Mouse (Mus musculus) v-Abl transformed pro-B cells (cell line): ENCODE data around the gene Zic1.

Experiments
- in situ Hi-C, 2 experiments: fragments of 400-800 bp; cut with MboI; formaldehyde crosslinking; loops; one replicate each; pipeline ENCODE4 v1.15.1; 2025; ENCODE audit not compliant: unreplicated experiment in 2 of 2

Zic1 gene

GRCm38 (mm10) chr9:91365664-91366063 is at the start of gene Zic1:
Gene Zic1, minus strand, starts transcription at chr9:91365810.
- in situ Hi-C loops: no loop called here

DNA sequence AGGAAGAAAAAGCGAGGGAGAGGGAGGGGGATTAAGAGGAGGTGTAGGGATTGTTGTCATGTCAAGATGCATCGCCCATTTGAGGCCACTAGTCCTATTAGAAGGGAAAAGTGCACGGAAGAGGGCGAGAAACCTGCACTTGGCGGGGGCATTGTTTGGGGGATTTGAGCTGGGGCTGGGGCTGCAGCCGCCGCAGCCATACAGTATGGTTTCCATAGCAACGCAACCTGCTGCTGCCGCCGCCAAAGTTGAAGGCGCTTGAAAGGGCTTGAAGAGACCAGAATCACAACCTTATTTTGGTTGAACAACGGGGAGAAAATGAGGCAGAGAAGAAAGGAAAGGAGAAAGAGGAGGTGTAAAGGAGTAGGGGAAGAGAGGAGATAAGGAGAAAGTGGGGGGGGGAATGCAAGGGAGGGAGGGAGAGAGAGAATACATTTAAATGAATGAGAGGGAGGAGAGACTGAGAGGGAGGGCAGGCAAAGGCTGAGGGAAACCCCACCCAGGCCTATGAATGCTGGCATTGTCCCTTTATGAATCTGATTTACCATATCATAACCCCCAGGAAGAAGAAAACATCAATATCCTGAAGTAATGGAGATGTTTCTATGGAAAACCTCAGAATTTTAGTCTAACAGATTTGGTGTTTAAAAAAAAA is 48.5 kb upstream of the Zic1 start:
- in situ Hi-C loops: no loop called here

DNA sequence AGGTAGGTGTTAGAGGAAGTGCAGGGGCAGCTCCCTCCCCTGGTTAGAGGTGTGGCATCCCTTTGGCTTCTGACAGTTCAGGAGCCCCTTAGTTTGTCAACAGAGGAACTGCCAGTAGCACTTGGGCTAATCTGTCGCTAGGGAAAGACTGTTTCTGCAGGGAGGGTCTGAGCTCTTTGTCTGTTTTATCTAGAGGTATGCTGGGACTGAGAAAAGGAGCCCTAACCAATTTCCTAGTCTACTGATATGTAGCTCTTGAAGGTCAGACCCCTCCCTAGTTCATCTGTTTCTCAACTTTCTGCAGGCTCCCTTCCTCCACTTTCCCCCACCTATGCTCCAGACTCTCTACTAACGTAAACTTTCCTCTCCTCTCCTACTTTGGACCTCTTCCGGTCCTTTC is 44.2 kb upstream of the Zic1 start:
- in situ Hi-C loops: no loop called here

DNA sequence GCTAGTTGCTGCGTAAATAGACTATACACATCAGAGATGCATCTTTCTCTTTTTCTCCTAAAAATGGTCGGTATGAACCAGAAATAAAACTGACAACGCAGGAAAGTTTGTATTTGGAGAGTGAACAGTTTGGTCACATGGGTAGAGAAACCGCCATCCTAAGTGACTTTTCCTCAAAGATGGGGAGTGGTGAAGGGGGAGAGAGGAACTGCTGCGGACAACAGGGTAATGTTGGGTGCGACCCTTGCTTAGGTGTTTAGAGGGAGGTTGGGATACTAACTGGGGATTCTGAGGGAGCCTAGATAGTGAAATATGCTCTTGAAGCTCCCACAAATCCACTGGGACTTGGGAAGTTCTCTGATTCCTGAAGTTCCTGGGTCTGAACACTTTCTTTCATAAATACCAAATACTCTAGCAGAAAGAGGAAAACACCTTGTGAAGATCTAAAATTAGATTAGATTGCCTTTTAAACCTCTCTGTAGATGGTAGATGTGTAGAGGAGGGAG is 40.7 kb upstream of the Zic1 start:
- in situ Hi-C loops: no loop called here

GRCm38 (mm10) chr9:91405753-91406178 is 40.2 kb upstream of the Zic1 start:
- in situ Hi-C loops: no loop called here

GRCm38 (mm10) chr9:91404905-91405752 is 39.5 kb upstream of the Zic1 start:
- in situ Hi-C loops: no loop called here

- in situ Hi-C loops: no loop called here
These were observed 38.6 kb upstream of the Zic1 start for GRCm38 (mm10) chr9:91404229-91404628.

- in situ Hi-C loops: no loop called here
These were observed 35.9 kb upstream of the Zic1 start for GRCm38 (mm10) chr9:91401471-91401870.

DNA sequence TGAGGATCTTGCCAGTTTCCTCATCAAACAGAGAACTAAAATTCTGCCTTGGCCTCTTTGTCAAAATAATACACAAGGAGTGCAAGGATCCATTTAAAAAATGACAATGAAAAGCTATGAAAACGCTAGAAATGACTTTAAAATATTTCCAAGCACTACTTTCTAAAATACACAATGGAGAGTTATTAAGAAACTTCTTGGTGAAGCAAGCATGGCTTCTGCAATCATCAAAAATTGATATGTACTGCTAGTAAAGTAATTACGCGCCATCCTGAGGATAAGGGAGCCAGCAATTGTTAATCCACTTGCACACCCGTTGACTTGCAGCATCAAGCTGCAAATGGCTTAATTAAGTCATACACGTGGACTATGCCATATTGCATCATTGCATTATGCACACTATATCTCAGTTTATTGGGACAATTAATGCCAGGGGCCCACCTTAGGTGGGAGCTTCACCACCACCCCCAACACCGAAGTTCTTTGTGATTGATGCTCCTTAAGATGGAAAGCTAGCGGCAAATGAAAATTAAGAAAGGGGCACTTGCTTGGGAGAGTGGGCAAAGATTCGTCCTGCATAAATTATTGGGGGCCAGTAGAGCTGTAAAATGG is 35.0 kb upstream of the Zic1 start:
- in situ Hi-C loops: no loop called here

DNA sequence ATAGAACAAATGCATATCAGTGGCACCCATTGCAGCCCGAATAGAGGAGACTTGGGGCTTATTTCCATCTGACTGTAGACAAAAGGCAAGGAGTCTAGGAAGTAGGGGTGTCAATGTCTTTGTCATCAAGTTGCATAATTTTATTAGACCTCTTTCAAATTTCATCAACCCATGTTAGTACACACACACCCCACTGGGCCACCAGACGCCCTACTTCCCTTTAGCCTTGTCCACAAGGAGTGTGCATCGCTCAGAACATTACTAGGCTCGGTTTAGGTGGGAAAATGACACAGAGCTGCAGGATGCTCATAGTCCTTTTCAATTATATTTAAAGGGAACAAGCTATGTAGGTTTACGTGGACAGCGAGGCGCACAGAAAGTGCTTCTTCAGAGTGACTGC is 34.4 kb upstream of the Zic1 start:
- in situ Hi-C loops: no loop called here

DNA sequence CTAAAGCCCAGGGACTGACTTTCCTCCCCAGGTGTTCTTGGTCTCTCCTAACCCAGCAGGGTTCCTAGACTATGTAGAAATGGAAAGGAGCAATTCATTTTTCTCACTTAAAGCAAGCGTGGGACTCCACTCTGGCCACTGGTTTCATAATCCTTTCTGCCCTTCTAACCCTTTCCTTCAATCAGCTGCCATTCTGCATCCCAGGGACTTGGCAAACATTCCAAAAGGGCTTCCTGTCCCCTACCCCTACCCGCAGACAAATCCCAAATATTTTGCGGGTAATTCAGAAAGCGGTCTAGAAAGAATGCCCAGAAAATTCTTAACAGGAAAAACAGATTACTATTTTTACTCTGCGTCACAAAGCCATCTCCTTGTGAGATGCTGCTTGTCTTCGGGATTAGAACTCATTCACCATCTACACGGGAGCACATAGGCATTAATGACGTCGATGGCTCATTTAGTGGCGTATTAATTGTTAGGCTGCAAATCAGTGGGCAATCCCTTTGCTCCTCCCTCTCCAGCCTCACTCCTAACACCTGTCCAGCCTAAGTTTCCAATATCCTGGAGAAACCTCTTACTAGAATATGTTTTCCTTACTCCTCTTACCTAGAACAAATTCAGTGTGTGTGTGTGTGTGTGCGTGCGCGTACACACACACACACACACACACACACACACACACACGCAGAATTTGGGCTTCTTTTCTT is 29.6 kb upstream of the Zic1 start:
- in situ Hi-C loops: no loop called here

DNA sequence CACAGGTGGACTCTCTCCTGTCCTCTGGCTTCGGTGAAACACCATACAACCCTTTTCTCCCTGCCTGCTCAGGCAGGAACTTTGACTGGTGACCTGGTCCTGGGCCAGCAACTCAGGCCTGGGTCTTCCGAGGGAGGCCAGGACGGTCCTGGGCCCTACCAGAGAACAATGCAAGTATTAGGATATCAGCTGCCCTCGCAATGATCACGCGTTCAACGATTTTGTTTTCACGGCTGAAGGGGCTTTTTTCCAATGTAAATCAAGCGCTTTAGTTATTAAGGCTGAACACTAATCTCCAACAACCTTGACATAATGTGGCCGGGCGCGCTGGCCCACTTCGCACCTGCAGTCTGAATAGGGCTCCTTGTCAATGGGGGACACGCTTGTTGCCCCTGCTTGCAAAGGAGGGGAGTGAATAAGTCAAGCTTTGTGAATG is 28.6 kb upstream of the Zic1 start:
- in situ Hi-C loops: no loop called here

DNA sequence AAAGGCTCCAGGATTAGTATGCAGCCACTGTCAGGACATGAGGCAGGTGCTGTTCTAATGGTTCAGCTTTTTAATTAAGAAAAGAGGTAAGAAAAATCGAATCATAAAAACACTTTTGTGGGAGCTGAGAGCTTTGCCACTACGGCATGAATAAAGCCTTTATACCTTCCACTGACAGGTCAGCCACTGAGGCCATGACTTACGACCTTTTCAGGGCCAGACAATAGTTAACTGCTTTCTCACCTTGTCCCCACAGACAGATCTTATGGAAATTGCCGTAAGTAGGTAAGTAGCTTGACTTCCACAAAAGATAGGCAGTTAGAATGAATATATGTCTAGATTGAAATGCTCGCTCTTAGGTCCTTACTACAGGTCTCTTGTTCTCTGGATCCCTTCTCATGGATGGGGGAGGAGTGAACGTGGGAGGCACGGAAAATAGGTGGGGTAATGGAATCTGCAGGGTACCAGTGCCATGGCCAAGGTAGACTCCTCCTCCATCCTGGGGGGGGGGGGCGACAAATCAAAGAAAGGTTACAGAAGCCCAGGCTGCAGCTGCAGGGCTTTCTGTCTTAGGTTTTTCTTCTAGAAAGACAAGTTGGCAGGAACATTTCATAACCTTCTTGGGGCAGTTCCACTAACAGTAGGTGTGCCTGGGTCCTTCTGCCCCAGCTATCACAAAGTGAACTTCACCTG is 27.9 kb upstream of the Zic1 start:
- in situ Hi-C loops: no loop called here

GRCm38 (mm10) chr9:91388173-91388572 is 22.6 kb upstream of the Zic1 start:
- in situ Hi-C loops: no loop called here

DNA sequence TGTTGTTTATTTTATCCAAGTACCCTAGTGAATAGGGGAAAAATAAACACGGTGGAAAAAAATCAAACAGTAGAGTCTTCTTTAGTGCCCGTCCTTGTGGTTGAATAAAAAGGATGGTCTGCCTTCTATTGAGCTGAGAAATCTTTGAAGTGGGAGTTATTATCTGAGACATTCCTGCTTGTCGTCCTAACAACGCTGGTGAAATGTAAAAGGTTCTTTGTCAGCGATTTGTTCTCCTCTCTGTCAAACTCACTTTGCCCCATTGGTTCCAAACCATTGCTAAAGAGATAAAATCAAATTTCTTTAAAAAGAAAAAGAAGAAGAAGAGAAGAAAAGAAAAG is 22.1 kb upstream of the Zic1 start:
- in situ Hi-C loops: no loop called here

- in situ Hi-C loops: no loop called here
These were observed 21.5 kb upstream of the Zic1 start for GRCm38 (mm10) chr9:91386891-91387739.

GRCm38 (mm10) chr9:91386502-91386890 is 20.9 kb upstream of the Zic1 start:
- in situ Hi-C loops: no loop called here

DNA sequence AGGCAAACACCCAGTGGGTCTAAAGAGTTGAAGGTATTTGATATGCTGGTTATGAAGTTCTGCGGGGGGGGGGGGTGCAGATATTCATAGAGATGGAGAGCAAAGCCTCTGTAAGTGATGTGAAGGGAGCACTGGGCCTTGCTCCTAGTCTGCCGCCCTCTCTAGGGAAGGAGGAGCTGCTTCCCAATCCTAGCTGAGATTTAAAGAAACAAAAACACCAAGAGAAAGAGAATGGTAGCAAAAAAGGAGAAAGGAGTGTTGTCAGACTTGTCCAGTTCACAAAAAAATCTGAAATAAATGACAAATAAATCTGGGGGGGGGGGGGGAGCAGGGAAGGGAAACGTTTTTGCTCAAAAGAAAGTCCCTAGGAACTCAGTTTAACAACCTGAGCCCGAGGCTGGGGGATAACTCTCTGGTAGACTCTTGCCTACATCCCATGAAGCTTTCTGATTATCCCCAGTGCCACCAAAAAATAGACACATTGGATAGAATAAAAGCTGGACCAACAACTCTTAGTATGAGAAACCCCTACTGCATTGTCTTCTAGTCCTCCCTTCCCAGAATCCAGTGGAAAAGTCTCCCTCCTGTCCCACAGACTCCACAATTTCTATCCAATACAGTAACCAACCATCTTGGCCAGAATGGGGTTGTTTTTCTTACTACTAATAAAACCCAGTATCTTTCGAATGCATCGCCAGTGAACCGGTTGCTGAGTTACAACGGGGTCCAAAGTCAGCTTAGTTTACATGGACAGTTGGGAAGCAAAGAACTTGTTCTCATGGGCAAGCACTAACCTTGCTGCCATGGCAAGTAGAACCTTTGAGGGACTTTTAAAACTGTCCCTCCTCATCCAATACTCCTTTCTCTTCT is 20.2 kb upstream of the Zic1 start:
- in situ Hi-C loops: no loop called here
